Mouse (Mus musculus): ENCODE measurements around the gene Smlr1. TPM values are rescaled to one million over a fixed set of nuclear protein-coding genes. Genes with fewer than 3 reads are reported as not detected.

Smlr1 gene
- polyA plus RNA-seq (2014; fragmentation: Nextera tagmentation; extraction: Ambion mirVana): not detected in 2 replicates

DNA sequence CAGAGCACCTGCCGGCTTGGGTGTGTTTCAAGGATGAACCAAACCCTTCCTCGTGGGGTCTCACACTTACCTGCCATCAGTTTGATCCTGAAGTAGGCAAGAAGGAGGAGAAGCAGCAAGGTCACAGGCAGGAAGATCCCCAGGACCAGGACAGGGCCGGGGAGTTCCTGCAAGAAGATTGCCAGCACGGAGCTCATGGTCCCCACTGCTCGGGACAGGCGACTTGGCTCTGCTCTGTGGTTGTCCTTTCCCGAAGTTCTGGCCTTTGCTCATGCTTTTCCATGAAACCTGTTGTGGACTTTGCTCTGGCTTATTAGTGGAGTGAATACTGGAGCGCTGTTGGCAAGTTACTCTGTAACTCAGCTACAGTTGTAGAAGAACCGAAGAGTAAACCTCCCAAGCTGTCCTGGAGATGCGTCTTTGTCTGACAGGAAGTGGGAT lies at the start of gene Smlr1:
Gene Smlr1, minus strand, starts transcription at position 377 of the 441 bp plus-strand sequence.
- DNase-seq (no peak), ATAC-seq (ENCODE audit: insufficient read depth) (no peak)
- Histone ChIP-seq H3K4me1 (ENCODE audit: insufficient read depth) (peaks cover 6% of the 10 kb centered on the region; the same call in 1 of the 2 replicates), H3K4me3 (ENCODE audit: low read depth, low read length) (no peak within 1 kb of the TSS), H3K9me3 (ENCODE audit: low read depth, low read length) (no peaks in the 10 kb centered on the region), H3K27me3 (ENCODE audit: insufficient read depth, low read length) (no peaks in the 10 kb centered on the region), H3K4me2 (no peak within 1 kb of the TSS), H3K9ac (no peak within 1 kb of the TSS), H3K36me3 (ENCODE audit: insufficient read depth) (no peaks in the 10 kb centered on the region), H3K27ac (ENCODE audit: low read depth) (no peak within 1 kb of the TSS)
- TF ChIP-seq CTCF (IDR thresholded peaks at IDR 0.05; ENCODE audit: low read depth): no peak
- 88% methylated on average over 10 of the region's 10 CpGs for WGBS

DNA sequence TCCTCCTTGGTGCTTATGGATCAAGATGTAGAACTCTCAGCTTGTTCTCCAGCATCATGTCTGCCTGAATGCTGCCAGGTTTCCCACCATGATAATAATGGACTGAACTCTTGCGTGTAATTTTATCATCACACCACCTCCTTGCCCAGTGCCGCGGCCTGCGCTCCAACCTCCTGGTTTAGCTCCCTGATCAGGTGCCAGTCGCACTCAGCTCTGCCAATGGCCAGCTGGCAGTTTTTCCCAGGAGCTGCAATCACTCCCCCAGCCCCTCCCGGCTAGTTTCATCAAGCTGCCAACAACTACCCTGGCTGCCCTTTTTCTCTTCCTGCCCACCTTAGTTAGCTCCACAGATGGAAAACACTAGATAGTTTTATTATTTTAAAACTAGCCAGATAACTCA lies 48.8 kb upstream of the Smlr1 start:
- Histone ChIP-seq H3K36me3 (ENCODE audit: insufficient read depth) (no peaks in the 10 kb centered on the region), H3K9me3 (ENCODE audit: low read depth, low read length) (no peaks in the 10 kb centered on the region), H3K4me1 (ENCODE audit: insufficient read depth) (no peaks in the 10 kb centered on the region), H3K4me3 (ENCODE audit: low read depth, low read length) (no peak overlapping the region), H3K27ac (ENCODE audit: low read depth) (no peak overlapping the region), H3K27me3 (ENCODE audit: insufficient read depth, low read length) (no peaks in the 10 kb centered on the region), H3K4me2 (no peak overlapping the region), H3K9ac (no peak overlapping the region)
- 87% methylated on average over 6 of the region's 6 CpGs for WGBS
- no peak for ATAC-seq (ENCODE audit: insufficient read depth)
- no peak for TF ChIP-seq CTCF (IDR thresholded peaks at IDR 0.05; ENCODE audit: low read depth)
- no peak for DNase-seq

DNA sequence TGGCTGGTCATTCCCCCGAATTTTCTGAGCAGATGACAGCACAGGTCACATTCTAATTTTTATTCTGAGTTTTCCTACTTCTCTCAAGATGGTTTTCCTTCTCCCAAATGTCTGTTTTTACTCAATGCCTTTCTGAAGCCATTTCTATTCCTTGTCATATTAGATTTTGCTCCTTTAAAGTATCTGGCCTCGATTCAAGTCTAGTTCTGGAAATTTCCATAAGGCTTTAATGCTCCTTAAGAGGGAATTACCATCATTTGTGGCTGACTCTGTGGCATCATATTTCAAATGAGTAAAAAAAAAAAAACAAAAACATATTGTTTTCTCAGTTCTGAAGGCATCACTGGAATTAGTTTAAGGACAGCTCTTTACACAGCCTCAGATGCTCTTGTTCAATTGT lies 44.0 kb upstream of the Smlr1 start:
- Histone ChIP-seq H3K9me3 (ENCODE audit: low read depth, low read length) (no peaks in the 10 kb centered on the region), H3K36me3 (ENCODE audit: insufficient read depth) (no peaks in the 10 kb centered on the region), H3K27me3 (ENCODE audit: insufficient read depth, low read length) (no peaks in the 10 kb centered on the region), H3K9ac (no peak overlapping the region), H3K27ac (ENCODE audit: low read depth) (no peak overlapping the region), H3K4me1 (ENCODE audit: insufficient read depth) (no peaks in the 10 kb centered on the region), H3K4me2 (no peak overlapping the region), H3K4me3 (ENCODE audit: low read depth, low read length) (no peak overlapping the region)
- ATAC-seq (ENCODE audit: insufficient read depth) (no peak), DNase-seq (peak; percentile 14)
- WGBS: 73% methylated on average over 2 of the region's 2 CpGs
- no peak for TF ChIP-seq CTCF (IDR thresholded peaks at IDR 0.05; ENCODE audit: low read depth)

DNA sequence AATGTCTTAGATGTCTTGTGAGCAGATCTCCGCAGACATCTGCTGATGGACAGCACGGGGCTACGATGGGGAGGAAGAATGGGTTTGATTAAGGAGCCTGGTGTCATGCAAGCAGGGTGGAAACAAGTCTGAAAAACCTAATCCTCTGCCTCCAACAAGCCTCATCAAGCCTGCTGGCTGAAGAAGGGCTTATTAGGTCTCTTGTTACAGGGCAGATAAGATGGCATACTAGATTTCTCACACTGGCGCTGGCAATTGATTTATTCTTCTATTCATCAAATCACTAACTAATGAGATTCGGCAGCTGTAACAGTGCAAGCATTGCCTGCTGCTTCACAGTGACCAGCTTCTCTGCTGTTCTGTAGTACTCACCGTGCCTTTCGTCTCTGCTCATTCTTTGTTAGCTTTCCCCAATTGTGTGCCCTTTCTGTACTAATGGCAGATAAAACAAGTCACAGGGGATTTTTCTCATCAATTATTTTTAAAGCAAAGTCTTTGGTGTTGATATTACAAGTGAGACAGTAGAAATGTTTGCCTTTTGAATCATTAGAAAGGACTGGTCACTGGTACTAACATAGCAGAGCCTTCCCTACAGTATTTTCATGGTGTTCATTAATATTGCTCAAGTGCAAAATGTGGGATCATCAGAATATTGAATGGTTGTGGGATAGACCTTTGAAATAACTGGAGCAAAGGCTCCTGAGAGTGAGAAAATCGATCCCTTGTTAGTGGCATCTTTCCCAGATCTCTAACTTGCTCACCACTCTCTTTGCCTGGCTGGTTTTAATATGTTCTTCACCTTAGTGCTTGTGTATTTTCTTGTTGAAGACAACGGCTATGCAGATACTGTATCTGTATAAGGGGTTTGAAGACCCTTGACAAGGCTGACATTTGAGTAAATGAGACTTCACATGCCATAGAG lies 35.5 kb upstream of the Smlr1 start:
- WGBS: 63% methylated on average over 9 of the region's 9 CpGs

DNA sequence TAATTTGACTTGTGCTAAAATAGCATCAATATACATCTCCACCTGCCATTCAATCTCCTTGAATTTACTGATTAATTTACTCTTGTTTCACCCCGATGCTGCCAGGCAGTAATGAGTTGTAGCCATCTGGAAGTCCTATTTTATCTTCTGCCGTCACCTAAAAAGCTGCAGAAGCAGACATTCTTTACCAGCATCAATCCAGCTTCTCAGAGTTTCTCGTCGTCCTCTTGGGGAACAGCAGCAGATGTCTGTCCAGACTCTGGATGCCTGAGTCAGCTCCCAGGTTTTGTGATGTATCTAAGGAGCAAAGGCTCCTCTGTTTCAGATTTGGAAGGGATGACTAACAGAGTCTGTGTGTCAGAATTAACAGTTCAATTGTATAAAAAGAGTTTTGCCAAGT lies 16.9 kb upstream of the Smlr1 start:
- no peak for ATAC-seq (ENCODE audit: insufficient read depth)
- Histone ChIP-seq H3K4me1 (ENCODE audit: insufficient read depth) (no peaks in the 10 kb centered on the region), H3K9me3 (ENCODE audit: low read depth, low read length) (no peaks in the 10 kb centered on the region), H3K27me3 (ENCODE audit: insufficient read depth, low read length) (no peaks in the 10 kb centered on the region), H3K4me3 (ENCODE audit: low read depth, low read length) (no peak overlapping the region), H3K9ac (no peak overlapping the region), H3K36me3 (ENCODE audit: insufficient read depth) (no peaks in the 10 kb centered on the region), H3K27ac (ENCODE audit: low read depth) (no peak overlapping the region), H3K4me2 (no peak overlapping the region)
- WGBS: 32% methylated on average over 4 of the region's 4 CpGs
- no peak for TF ChIP-seq CTCF (IDR thresholded peaks at IDR 0.05; ENCODE audit: low read depth)
- DNase-seq: no peak

More for the DNA sequence above, 35.5 kb upstream of the Smlr1 start:
- no peak overlapping the region for H3K4me3 ChIP-seq (ENCODE audit: low read depth, low read length)
- H3K9ac ChIP-seq: no peak overlapping the region
- no peaks in the 10 kb centered on the region for H3K9me3 ChIP-seq (ENCODE audit: low read depth, low read length)
- H3K27me3 ChIP-seq (ENCODE audit: insufficient read depth, low read length): no peaks in the 10 kb centered on the region
- no peak overlapping the region for H3K4me2 ChIP-seq
- H3K36me3 ChIP-seq (ENCODE audit: insufficient read depth): no peaks in the 10 kb centered on the region
- DNase-seq (no peak), ATAC-seq (ENCODE audit: insufficient read depth) (no peak)
- TF ChIP-seq CTCF (IDR thresholded peaks at IDR 0.05; ENCODE audit: low read depth): no peak
- no peak overlapping the region for H3K27ac ChIP-seq (ENCODE audit: low read depth)
- H3K4me1 ChIP-seq (ENCODE audit: insufficient read depth): no peaks in the 10 kb centered on the region

DNA sequence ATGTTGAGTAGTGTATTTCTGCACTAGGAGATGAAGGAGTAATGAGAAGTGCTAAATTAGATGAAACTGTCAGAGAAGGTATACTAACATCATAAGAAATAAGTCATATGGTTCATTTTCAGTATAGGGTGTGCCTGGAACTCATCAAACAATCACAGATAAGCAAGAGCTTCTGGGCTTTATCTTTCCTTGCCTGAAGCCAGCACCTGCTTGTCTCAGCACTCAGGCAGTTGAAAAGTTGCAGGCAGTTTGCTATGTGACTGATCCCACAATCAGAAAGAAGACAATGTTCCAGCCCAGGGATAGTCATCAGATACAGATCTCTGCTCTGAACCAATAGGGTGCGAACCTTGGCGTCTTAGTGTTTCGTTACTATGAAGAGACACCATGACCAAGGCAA lies 5.0 kb upstream of the Smlr1 start:
- Histone ChIP-seq H3K9me3 (ENCODE audit: low read depth, low read length) (no peaks in the 10 kb centered on the region), H3K4me2 (no peak overlapping the region), H3K4me1 (ENCODE audit: insufficient read depth) (no peaks in the 10 kb centered on the region), H3K4me3 (ENCODE audit: low read depth, low read length) (no peak overlapping the region), H3K9ac (no peak overlapping the region), H3K27ac (ENCODE audit: low read depth) (no peak overlapping the region), H3K27me3 (ENCODE audit: insufficient read depth, low read length) (no peaks in the 10 kb centered on the region), H3K36me3 (ENCODE audit: insufficient read depth) (no peaks in the 10 kb centered on the region)
- DNase-seq (no peak), ATAC-seq (ENCODE audit: insufficient read depth) (no peak)
- no peak for TF ChIP-seq CTCF (IDR thresholded peaks at IDR 0.05; ENCODE audit: low read depth)
- WGBS: 96% methylated on average over 3 of the region's 3 CpGs

DNA sequence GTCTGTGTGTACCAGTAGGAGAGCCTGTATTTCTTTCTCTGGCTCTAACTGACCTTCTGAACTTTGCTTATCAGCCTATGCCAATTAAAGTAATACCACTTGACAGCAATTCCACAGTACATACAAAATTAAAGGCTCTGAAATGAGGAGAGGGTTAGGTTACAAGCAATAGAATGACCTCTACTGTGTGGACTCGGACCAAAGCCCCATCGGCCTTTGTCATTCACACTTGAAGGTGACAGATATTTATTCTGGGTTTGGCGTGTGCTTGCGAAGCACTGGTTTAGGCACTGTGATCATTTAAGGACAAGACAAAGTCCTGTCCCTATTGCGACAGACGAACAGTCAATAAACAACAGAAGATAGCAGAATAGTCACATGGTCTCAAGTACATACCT lies 3.7 kb upstream of the Smlr1 start:
- ATAC-seq (ENCODE audit: insufficient read depth) (no peak), DNase-seq (no peak)
- no peak for TF ChIP-seq CTCF (IDR thresholded peaks at IDR 0.05; ENCODE audit: low read depth)
- Histone ChIP-seq H3K4me2 (no peak overlapping the region), H3K36me3 (ENCODE audit: insufficient read depth) (no peaks in the 10 kb centered on the region), H3K27ac (ENCODE audit: low read depth) (no peak overlapping the region), H3K9me3 (ENCODE audit: low read depth, low read length) (no peaks in the 10 kb centered on the region), H3K4me1 (ENCODE audit: insufficient read depth) (no peaks in the 10 kb centered on the region), H3K27me3 (ENCODE audit: insufficient read depth, low read length) (no peaks in the 10 kb centered on the region), H3K4me3 (ENCODE audit: low read depth, low read length) (no peak overlapping the region), H3K9ac (no peak overlapping the region)
- 29% methylated on average over 6 of the region's 6 CpGs for WGBS

All from lung, embryonic 14.5 days (tissue).